ENCODE assay signal across 7 mouse cellular contexts in genomic region chr10:43452663-43452996, GRCm38 (mm10). TPM values are rescaled to one million over a fixed set of nuclear protein-coding genes. Genes with fewer than 3 reads are reported as not detected.
DNase-seq lines count a peak whose midpoint lies in the region; ATAC-seq and TF ChIP-seq lines count a peak whose summit lies in the region.

No protein-coding gene starts in this region.

- ATAC-seq in lung, embryonic 16.5 days (ENCODE audit: low read depth) = no peak
- no peak for ATAC-seq in forebrain, embryonic 16.5 days
- ATAC-seq in limb, embryonic 13.5 days (ENCODE audit: low FRiP score, low read depth) = no peak
- no peak for ATAC-seq in neural tube, embryonic 15.5 days (ENCODE audit: low FRiP score)

- intact Hi-C loops in left cerebral cortex, postnatal 36 days (cut with DNase I) = loop anchor here (10.0 kb wide), 1 partner anchor 478 kb away; no protein-coding TSS in a partner anchor

- H3K4me2 ChIP-seq in lung, embryonic 16.5 days (ENCODE audit: low read depth, low read length) = peak overlapping the region; percentile 60; the same call in 1 of the 2 replicates
- H3K4me2 ChIP-seq in forebrain, embryonic 16.5 days (ENCODE audit: low read length) = peak overlapping the region; percentile 45
- H3K4me2 ChIP-seq in limb, embryonic 13.5 days (replicated peaks) = peak overlapping the region; percentile 59
- peak overlapping the region; percentile 47 for H3K4me2 ChIP-seq in neural tube, embryonic 15.5 days

- DNase-seq in lung, postnatal 4 days = no peak
- DNase-seq in left cerebral cortex, postnatal 36 days (ENCODE audit: low spot score in 2 of 2) = no peak
- DNase-seq in cerebellum, adult 2 months = no peak

- 18% methylated on average over 5 of the region's 5 CpGs for WGBS in lung, embryonic 16.5 days
- 17% methylated on average over 5 of the region's 5 CpGs for WGBS in forebrain, embryonic 16.5 days
- 22% methylated on average over 5 of the region's 5 CpGs for WGBS in limb, embryonic 13.5 days
- whole genome bisulfite sequencing in neural tube, embryonic 15.5 days = 17% methylated on average over 5 of the region's 5 CpGs
- WGBS in cerebellum, adult 2 months = 19% methylated on average over 5 of the region's 5 CpGs

- no peaks in the 10 kb centered on the region for H3K36me3 ChIP-seq in lung, embryonic 16.5 days (ENCODE audit: control insufficient read depth, insufficient read depth, low read length)
- H3K36me3 ChIP-seq in forebrain, embryonic 16.5 days (ENCODE audit: control insufficient read depth, insufficient read depth) = no peaks in the 10 kb centered on the region
- no peaks in the 10 kb centered on the region for H3K36me3 ChIP-seq in limb, embryonic 13.5 days
- no peaks in the 10 kb centered on the region for H3K36me3 ChIP-seq in neural tube, embryonic 15.5 days

- H3K9me3 ChIP-seq in lung, embryonic 16.5 days (ENCODE audit: control insufficient read depth, low read length) = no peaks in the 10 kb centered on the region
- no peaks in the 10 kb centered on the region for H3K9me3 ChIP-seq in forebrain, embryonic 16.5 days (ENCODE audit: control insufficient read depth, low read length)
- H3K9me3 ChIP-seq in limb, embryonic 13.5 days = peaks cover 3% of the 10 kb centered on the region
- no peaks in the 10 kb centered on the region for H3K9me3 ChIP-seq in neural tube, embryonic 15.5 days (replicated peaks)

- H3K4me3 ChIP-seq in lung, embryonic 16.5 days (ENCODE audit: low read length) = peak overlapping the region; percentile 44; the same call in 1 of the 2 replicates
- H3K4me3 ChIP-seq in forebrain, embryonic 16.5 days (replicated peaks; ENCODE audit: low read length) = no peak overlapping the region
- H3K4me3 ChIP-seq in limb, embryonic 13.5 days = peak overlapping the region; percentile 32
- H3K4me3 ChIP-seq in neural tube, embryonic 15.5 days (replicated peaks) = peak overlapping the region; percentile 16; the same call in 1 of the 2 replicates
- no peak overlapping the region for H3K4me3 ChIP-seq in cerebellum, adult 2 months (replicated peaks; ENCODE audit: insufficient read depth, low read depth, low read length)

- H3K4me1 ChIP-seq in lung, embryonic 16.5 days (replicated peaks; ENCODE audit: control insufficient read depth, insufficient read depth, low read length) = no peaks in the 10 kb centered on the region
- H3K4me1 ChIP-seq in forebrain, embryonic 16.5 days (replicated peaks; ENCODE audit: control insufficient read depth, insufficient read depth, low read length) = peaks cover 8% of the 10 kb centered on the region
- peaks cover 9% of the 10 kb centered on the region for H3K4me1 ChIP-seq in limb, embryonic 13.5 days
- peaks cover 11% of the 10 kb centered on the region for H3K4me1 ChIP-seq in neural tube, embryonic 15.5 days
- no peaks in the 10 kb centered on the region for H3K4me1 ChIP-seq in cerebellum, adult 2 months (ENCODE audit: control insufficient read depth, insufficient read depth, low read length)

- no peak for TF ChIP-seq POLR2A in cerebellum, adult 2 months (IDR thresholded peaks at IDR 0.05; ENCODE audit: borderline replicate concordance, insufficient read depth, low read length)

- peak overlapping the region; percentile 41 for H3K9ac ChIP-seq in lung, embryonic 16.5 days (ENCODE audit: low read length)
- H3K9ac ChIP-seq in forebrain, embryonic 16.5 days (replicated peaks; ENCODE audit: low read depth, low read length) = peak overlapping the region; percentile 27; the same call in 1 of the 2 replicates
- peak overlapping the region; percentile 1; the same call in 1 of the 2 replicates for H3K9ac ChIP-seq in limb, embryonic 13.5 days
- 0 out of 2 replicates have a peak overlapping the region, but pooled peaks have one; percentile 44 for H3K9ac ChIP-seq in neural tube, embryonic 15.5 days (replicated peaks)

- no peaks in the 10 kb centered on the region for H3K27me3 ChIP-seq in lung, embryonic 16.5 days (ENCODE audit: control insufficient read depth, insufficient read depth, low read depth, low read length)
- H3K27me3 ChIP-seq in forebrain, embryonic 16.5 days (replicated peaks; ENCODE audit: control insufficient read depth, insufficient read depth, low read length) = no peaks in the 10 kb centered on the region
- no peaks in the 10 kb centered on the region for H3K27me3 ChIP-seq in limb, embryonic 13.5 days
- no peaks in the 10 kb centered on the region for H3K27me3 ChIP-seq in neural tube, embryonic 15.5 days (replicated peaks)
- H3K27me3 ChIP-seq in cerebellum, adult 2 months (ENCODE audit: control insufficient read depth, insufficient read depth, low read length) = no peaks in the 10 kb centered on the region

- TF ChIP-seq CTCF in cerebellum, adult 2 months (IDR thresholded peaks at IDR 0.05; ENCODE audit: borderline replicate concordance, insufficient read depth, low read depth, low read length) = no peak

- H3K27ac ChIP-seq in lung, embryonic 16.5 days (ENCODE audit: low read length) = no peak overlapping the region
- no peak overlapping the region for H3K27ac ChIP-seq in forebrain, embryonic 16.5 days (ENCODE audit: low read length)
- H3K27ac ChIP-seq in limb, embryonic 13.5 days = no peak overlapping the region
- no peak overlapping the region for H3K27ac ChIP-seq in neural tube, embryonic 15.5 days (replicated peaks)
- no peak overlapping the region for H3K27ac ChIP-seq in cerebellum, adult 2 months (ENCODE audit: insufficient read depth, low read length)

RNA-seq across cellular contexts. Expression of gene Bend3, which starts 26.0 kb away (rescaled TPM):
- 1.7 and 2.3 TPM in 2 replicates for polyA plus RNA-seq in lung, embryonic 16.5 days (2015; fragmentation: Nextera tagmentation; extraction: Ambion mirVana)
- polyA plus RNA-seq in forebrain, embryonic 16.5 days (2015; fragmentation: Nextera tagmentation; extraction: Ambion mirVana) = 3.9 and 4.5 TPM in 2 replicates
- polyA plus RNA-seq in limb, embryonic 13.5 days (2015; fragmentation: Nextera tagmentation; extraction: Ambion mirVana) = 4.8 and 5.1 TPM in 2 replicates
- polyA plus RNA-seq in neural tube, embryonic 15.5 days (2015; fragmentation: Nextera tagmentation; extraction: Ambion mirVana) = 2.5 and 2.9 TPM in 2 replicates
- total RNA-seq in left cerebral cortex, postnatal 36 days (2021) = 1 to 10 TPM; 5.5 to 5.9 TPM
- 2.8 and 3.2 TPM in 2 replicates for polyA plus RNA-seq in cerebellum, adult 2 months (2012; rRNA removed)

Comparison
In these comparisons a context has a peak if more than half of its experiments do, and no peak if none do; other contexts are left out.
1. H3K4me3 ChIP-seq: peak in lung, embryonic 16.5 days (single experiment), limb, embryonic 13.5 days (single experiment) and neural tube, embryonic 15.5 days (single experiment); none in forebrain, embryonic 16.5 days (single experiment) and cerebellum, adult 2 months (single experiment).
2. Peak in every context shown above with its lines, with median percentiles within 50 percentile points of each other: H3K4me2 ChIP-seq and H3K9ac ChIP-seq.